Mouse (Mus musculus) brain, embryonic 14.5 days (tissue): ENCODE results near the gene Aunip. TPM values are rescaled to one million over a fixed set of nuclear protein-coding genes. Genes with fewer than 3 reads are reported as not detected.

ENCODE experiments used
- DNase-seq: peaks from one replicate; pipeline ENCODE4 v3.0.0-alpha.2; 2011; ENCODE audit warnings: low read depth
- CTCF ChIP-seq: fragments of 200-500 bp; IDR thresholded peaks from 2 replicates; pipeline ENCODE4 v1.5.1; 2012; ENCODE audit warnings: inconsistent platforms, mild to moderate bottlenecking, moderate library complexity, borderline replicate concordance; ENCODE audit not compliant: insufficient read depth, insufficient read length; ENCODE audit errors: extremely low read depth
- POLR2A ChIP-seq: fragments of 200-500 bp; IDR thresholded peaks from 2 replicates; pipeline ENCODE4 v1.6.1; 2012; ENCODE audit warnings: mild to moderate bottlenecking, inconsistent platforms, borderline replicate concordance; ENCODE audit not compliant: poor library complexity, insufficient read depth, insufficient read length, severe bottlenecking; ENCODE audit errors: extremely low read depth
- polyA plus RNA-seq: library from polyadenylated mRNA; depleted of rRNA; stranded (reverse); fragments of >200 nt; gene quantifications from 2 replicates; pipeline ENCODE4 v1.2.3, GENCODE M21; 2012

Aunip gene
- polyA plus RNA-seq, 1 experiment = 2.8 TPM

DNA sequence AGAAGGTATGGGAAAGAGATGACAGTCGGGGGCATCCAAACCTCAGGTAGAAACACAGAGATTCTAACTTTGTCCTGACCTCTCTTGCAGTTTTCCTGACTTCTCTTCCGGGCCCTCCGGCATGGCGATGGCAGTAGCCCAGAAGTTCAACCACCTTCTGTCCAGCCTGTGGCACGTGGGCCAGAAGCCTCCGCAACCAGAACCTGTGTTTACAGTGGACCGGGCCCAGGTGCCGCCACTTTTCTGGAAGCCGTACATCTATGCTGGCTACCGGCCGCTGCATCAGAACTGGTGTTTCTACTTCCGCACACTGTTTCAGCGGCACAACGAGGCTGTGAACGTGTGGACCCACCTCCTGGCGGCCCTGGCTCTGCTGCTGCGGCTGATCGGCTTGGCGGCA, 4.1 kb upstream of the Aunip start:
- DNase-seq = no peak
- TF ChIP-seq CTCF (no peak), POLR2A (no peak)

DNA sequence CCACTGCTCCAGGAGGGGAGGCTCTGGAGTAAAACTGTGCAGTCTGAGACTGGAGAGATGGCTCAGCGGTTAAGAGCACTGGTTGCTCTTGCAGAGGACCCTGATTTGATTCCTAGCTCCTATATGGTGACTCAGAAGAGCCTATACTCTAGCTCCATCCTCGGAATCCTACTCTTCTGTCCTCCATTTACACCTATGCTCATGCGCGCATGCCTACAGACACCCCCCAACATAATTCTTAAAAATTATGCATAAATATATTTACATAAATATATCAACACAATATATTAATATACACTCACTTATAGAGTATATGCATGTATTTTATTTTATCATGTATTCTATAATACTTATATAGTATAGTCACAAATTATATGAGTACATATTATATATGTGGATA, 403 bp upstream of the Aunip start:
- no peak for DNase-seq
- TF ChIP-seq POLR2A (no peak), CTCF (no peak)

DNA sequence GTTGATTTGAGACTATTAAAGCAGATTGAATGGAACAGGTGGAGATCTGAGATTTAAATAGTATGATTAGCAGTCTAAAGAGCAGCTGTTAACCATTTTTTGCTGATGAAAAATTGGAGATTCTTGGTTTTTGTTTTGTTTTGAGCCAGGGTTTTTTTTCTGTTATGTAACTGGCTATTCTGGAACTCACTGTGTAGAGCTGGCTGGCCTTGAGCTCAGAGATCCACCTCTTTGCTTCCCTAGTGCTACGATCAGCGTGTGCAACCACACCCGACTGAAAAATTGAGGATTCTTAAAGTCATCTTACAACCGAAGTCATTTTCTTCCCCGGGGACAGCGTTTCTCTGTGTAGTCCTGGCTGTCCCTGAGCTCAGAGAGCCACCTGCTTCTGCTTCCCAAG, 931 bp downstream of the Aunip start:
- DNase-seq = no peak
- no peak for TF ChIP-seq POLR2A
- no peak for TF ChIP-seq CTCF

DNA sequence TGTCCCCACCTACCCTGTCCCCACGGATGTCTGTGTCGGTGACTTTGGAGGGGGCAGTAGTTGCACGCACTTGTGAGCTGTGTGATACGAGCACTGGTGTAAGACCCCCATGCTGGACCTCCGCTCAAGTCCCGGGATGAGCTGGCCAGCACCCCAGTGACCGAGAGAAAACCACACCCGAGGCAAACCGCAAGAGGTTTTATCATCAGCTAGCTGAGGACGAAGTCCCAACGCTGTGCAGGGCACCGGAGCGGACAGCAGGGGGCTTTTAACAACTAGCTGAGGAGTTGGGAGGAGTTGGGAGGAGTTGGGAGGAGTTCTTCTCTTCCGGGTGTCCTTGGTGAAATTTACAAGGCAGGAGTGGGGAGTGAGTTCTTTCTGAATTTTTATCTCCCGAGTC, 2.0 kb downstream of the Aunip start:
- peak; percentile 49 for DNase-seq
- TF ChIP-seq CTCF (peak; percentile 52), POLR2A (no peak)

DNA sequence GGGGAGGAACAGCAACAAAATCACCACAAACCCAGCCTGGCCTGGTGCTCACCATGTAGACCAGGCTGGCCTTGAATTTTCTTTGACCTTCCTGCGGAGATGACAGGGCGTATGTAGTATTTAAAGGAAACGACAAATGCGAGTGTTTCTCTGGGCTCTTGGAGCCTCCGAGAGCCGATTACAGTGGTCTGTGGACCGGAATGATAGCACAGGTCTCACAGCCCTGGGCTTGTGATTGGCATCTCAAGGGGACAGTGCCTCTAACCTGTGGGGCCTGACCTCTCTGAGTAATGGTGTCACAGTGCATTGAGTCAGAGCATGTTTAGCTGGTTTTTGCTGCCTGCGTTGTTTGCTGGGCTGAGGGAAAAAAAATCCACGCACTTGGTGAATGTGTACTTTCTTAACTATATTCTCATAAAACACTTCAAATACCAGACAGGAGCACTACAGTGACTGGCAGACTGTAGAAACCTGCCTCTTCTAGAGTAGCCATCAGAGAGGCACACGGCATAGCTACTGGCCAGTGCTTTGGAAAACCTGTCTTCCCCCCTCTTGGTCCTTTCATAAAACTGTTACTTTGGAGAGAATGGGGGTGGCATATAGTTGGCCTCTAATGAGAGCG, 3.6 kb downstream of the Aunip start:
- DNase-seq = no peak
- TF ChIP-seq POLR2A (no peak), CTCF (no peak)

DNA sequence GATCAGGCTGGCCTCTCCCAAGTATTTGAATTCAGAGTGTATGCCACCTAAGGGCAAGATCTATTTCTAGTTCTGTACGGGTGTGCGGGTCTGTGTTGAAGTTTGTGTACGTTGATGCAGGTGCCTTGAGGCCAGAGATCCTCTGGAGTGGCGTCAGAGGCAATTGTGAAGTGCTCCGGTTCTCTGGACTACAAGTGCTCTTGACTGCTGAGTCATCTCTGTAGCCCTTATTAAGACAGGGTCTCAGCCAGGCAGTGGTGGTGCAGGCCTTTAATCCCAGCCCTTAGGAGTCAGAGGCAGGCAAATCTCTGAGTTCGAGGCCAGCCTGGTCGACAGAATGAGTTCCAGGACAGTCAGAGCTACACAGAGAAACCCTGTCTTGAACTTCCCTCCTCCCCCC, 4.8 kb downstream of the Aunip start:
- DNase-seq = no peak
- TF ChIP-seq CTCF (no peak), POLR2A (no peak)

DNA sequence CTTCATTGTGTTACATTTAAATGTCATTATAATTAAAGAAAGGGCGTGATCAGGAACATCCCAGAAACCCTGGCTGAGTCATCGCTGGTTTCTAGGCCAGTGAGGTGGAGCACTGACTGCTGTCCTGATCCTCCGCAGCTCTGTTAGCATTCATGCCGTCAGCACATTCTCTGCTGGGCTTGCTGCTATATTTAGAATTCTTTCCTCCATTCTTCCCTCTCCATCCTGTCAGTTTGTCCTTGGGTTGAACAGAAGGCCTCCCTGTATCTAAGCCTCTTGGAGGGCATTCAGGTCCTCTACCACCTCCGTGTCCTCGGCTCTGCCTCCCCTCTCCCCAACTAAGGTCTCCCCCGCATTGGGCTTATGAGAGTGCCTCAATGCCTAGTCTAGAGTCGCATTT, 6.2 kb downstream of the Aunip start:
- DNase-seq = no peak

DNA sequence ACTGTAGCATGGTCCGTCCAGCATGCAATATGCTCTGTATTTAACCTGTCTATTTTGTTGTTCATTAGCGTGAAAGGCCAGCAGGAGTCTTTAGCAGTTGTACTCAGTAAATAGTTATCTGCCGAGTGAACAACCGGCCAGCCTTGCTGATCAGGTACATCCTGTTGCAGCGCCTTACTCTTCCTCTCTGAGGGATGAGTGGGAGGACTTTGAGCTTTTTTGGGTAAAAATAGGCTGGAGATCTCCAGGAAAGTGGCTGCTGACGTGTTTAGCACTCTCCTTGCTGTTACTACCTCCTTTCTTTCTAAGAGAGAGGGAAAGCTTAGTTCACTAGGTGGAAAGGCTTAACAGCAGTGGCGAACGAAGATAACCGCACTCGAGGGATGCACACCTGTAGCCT, 6.9 kb downstream of the Aunip start:
- TF ChIP-seq CTCF (no peak), POLR2A (no peak)
- no peak for DNase-seq

More for the DNA sequence above, 6.2 kb downstream of the Aunip start:
- TF ChIP-seq POLR2A (no peak), CTCF (no peak)

DNA sequence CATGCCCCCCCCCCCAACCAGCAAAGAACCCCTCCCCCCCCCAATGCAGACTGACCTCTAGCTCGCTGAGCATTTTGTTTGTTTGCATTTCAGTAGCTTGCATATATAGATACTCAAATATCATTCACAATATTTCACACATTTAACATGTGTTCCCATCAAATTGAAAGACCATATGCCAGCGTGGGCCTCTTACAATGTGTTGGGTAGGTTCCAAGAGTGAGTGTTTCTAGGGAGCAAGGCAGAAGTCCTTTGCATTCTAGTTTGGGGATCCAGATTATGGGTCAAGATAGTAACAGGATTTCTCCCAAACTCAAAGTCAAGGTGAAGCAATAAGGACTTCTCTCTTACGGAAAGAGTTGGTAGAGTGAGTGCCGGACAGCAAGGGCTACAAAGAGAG, 7.7 kb downstream of the Aunip start:
- TF ChIP-seq CTCF = no peak
- TF ChIP-seq POLR2A = no peak
- no peak for DNase-seq

DNA sequence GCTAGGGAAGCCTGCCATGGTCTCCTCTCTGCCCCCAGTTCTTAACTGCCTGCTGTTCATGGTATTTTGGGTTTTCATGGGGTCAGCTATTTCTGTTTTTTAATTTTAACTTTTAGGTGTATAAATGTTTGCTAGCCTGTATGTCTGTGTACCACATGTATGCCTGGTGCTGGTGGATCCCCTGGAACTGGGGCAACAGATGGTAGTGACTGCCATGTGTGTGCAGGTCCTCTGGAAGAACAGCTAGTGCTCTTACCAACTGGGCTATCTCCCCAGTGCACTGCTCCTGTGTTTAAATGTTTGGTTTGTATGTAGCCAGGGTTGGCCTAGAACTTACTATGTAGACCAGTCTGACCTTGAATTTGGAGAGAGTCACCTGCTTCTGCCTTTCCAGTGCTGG, 8.5 kb downstream of the Aunip start:
- no peak for DNase-seq
- no peak for TF ChIP-seq POLR2A
- no peak for TF ChIP-seq CTCF

DNA sequence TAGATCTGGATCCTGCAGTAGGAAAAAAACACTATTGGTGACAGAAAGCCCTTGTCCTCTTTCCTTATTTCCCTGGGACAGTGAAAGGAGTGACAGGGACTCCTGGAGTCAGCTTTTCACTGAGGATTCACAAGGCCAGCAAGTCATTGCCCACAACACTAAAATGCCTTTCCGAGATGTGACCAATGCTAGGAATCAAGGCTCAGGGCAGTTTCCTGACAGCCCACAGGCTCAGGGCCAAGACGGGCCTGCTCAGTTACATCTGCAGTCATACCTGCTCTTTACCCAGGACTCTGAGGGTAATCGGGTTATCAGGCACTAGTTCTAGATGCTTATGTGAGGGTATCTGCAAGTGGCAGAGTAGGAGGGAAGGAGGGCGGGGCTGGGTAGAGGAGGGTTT, 12.6 kb downstream of the Aunip start:
- no peak for DNase-seq
- TF ChIP-seq CTCF (no peak), POLR2A (no peak)

DNA sequence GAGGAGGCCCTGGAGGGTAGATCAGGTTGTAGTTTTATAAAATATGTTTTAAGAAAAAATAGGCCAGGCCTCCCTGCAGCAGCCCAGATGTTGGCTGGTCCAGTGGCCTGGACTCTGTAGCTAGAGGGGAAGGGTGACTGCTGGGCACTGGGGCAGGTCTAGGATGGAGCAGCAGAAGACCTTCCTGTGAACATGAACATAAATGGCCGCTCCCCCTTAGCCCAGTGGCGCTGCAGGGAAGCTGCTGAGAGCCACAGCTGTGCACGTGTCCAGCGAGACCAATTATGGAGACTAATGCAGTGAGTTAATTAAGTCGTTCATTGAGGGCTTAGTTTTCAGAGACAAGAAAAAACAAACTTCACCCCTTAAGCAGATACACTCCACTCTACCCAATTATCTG, 15.0 kb downstream of the Aunip start:
- DNase-seq = peak; percentile 42
- TF ChIP-seq POLR2A = no peak
- no peak for TF ChIP-seq CTCF

DNA sequence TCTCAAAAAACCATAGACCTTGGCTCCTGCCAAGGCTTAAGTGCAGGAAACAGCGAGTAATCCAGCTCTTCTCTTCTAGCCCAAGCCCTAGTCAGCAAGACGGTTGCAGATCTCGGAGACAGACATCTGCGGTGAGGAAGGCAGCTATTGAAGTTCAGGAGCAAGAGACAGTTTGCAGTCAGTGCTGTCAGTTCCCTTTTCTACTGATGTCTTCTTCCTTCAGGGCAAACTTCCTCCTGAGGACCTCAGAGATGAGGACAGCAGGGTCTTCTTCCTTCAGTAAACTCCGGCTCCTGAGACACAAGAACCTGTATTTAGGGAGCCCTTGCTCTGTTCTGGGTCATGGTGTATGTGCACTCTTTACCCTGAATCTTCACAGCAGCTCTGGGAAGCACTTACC, 15.4 kb downstream of the Aunip start:
- TF ChIP-seq CTCF (no peak), POLR2A (no peak)
- no peak for DNase-seq

DNA sequence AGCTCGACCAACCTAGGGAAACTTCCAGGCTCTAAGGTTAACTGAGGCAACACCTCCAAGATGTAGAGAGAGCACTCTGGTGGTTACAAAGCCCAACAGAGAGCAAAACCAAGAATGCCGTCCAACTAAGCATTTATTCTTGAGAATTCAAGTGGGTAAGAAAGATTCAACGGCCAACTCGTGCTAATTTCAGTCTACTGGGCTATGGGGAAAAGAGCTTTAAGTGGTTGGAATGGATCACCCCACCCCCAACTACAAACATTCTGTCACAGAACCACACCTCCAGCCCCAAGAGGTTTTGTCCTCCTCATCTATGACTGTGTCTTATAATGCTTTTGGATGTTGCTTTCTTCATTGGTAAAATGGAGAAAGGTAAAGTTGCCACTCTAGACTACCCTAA, 22.1 kb downstream of the Aunip start:
- DNase-seq = no peak
- no peak for TF ChIP-seq CTCF
- TF ChIP-seq POLR2A = no peak
